Mouse (Mus musculus) forebrain, embryonic 14.5 days (tissue): ENCODE measurements around the gene Slamf6. TPM values are rescaled to one million over a fixed set of nuclear protein-coding genes. Genes with fewer than 3 reads are reported as not detected.

ENCODE experiments used
- ATAC-seq: fragments of 200-750 bp; cut with Nextera tagmentation; 2 replicates; pipeline ENCODE4 v1.8.0; 2017; ENCODE audit warnings: mild to moderate bottlenecking, moderate library complexity
- DNase-seq: peaks from one replicate; pipeline ENCODE4 v3.0.0-alpha.2; 2015; ENCODE audit warnings: low spot score
- H3K27ac ChIP-seq: fragments of 300-500 bp; sonication (generic); 2 replicates; pipeline ENCODE4 v1.5.1; 2014; ENCODE audit warnings: low read depth, mild to moderate bottlenecking, control low read depth, low read length, moderate library complexity
- H3K27me3 ChIP-seq: fragments of 300-500 bp; sonication (generic); replicated peaks from 2 replicates; pipeline ENCODE4 v1.6.1; 2014; ENCODE audit warnings: low read length, control low read depth, mixed read lengths; ENCODE audit not compliant: control insufficient read depth, insufficient read depth
- H3K36me3 ChIP-seq: fragments of 300-500 bp; sonication (generic); 2 replicates; pipeline ENCODE4 v1.6.1; 2014; ENCODE audit warnings: low read length, control low read depth; ENCODE audit not compliant: control insufficient read depth, insufficient read depth
- H3K4me1 ChIP-seq: fragments of 300-500 bp; sonication (generic); 2 replicates; pipeline ENCODE4 v1.6.1; 2014; ENCODE audit warnings: antibody characterized with exemption, low read length, control low read depth; ENCODE audit not compliant: control insufficient read depth, insufficient read depth
- H3K4me2 ChIP-seq: fragments of 300-500 bp; sonication (generic); 2 replicates; pipeline ENCODE4 v1.6.1; 2014; ENCODE audit warnings: mild to moderate bottlenecking, control low read depth, low read length
- H3K4me3 ChIP-seq: fragments of 300-500 bp; sonication (generic); 2 replicates; pipeline ENCODE4 v1.5.1; 2014; ENCODE audit warnings: low read depth, low read length, control low read depth
- H3K9ac ChIP-seq: fragments of 300-500 bp; sonication (generic); 2 replicates; pipeline ENCODE4 v1.6.1; 2014; ENCODE audit warnings: mild to moderate bottlenecking, low read length, control low read depth, moderate library complexity
- H3K9me3 ChIP-seq: fragments of 300-500 bp; sonication (generic); replicated peaks from 2 replicates; pipeline ENCODE4 v1.6.1; 2016; ENCODE audit warnings: low read length, control low read depth, mixed read lengths; ENCODE audit not compliant: control insufficient read depth
- WGBS: fragments of 180-500 bp; shearing (Covaris S2); extraction: QIAGEN DNeasy Blood & Tissue Kit; methylation state at CpG from one replicate; pipeline ENCODE4 v1.1.7; 2014; 5-methylcytosine and 5-hydroxymethylcytosine counted together
- polyA plus RNA-seq: library from polyadenylated mRNA; unstranded; fragments of >200 nt; fragmentation: Nextera tagmentation; extraction: Ambion mirVana; gene quantifications from 2 replicates; pipeline ENCODE4 v1.2.1, GENCODE M21; 2014

Gene Slamf6
- polyA plus RNA-seq, 1 experiment from 2014 or later = not detected

DNA sequence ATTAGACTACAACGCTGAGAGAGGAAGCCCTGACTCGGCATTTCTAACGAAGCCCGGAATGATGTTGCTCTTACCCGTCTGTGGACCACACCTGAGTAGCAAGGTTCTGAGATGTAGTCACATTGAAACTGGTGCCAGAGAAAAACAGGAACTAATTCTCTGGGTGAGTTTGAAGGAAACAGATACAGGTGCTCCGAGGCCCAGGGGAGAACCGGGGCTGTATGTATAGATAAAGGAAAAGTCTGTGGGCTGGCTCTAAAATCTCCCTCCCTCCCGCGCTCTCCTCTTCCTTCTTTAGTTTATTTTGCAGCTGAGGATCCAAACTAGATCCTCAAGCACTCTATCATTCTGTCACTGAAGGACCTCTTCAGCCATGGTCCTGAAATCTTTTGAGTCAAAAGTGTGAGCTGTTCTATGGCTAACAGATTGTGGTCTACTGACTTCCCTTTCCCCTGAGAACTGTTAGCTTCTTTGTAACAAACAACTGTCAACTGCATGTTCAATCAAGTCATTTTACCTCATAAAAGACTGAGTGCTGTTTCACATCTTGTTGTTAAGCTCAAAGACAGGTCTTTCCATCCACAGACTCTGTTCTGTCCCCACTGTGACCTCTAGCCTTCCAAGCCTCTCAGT is 3.8 kb downstream of the Slamf6 start:
- WGBS = 92% methylated on average over 9 of the region's 9 CpGs
- DNase-seq (no peak), ATAC-seq (no peak)
- H3K27ac ChIP-seq = no peak overlapping the region
- no peak overlapping the region for H3K4me3 ChIP-seq
- H3K4me2 ChIP-seq = no peak overlapping the region
- H3K9me3 ChIP-seq = no peaks in the 10 kb centered on the region
- H3K9ac ChIP-seq = no peak overlapping the region
- H3K36me3 ChIP-seq = no peaks in the 10 kb centered on the region
- no peaks in the 10 kb centered on the region for H3K4me1 ChIP-seq
- H3K27me3 ChIP-seq = no peaks in the 10 kb centered on the region

GRCm38 (mm10) chr1:171921641-171922040 is 4.3 kb downstream of the Slamf6 start:
- Histone ChIP-seq H3K27ac (no peak overlapping the region), H3K4me1 (no peaks in the 10 kb centered on the region), H3K9me3 (no peaks in the 10 kb centered on the region), H3K9ac (no peak overlapping the region), H3K36me3 (no peaks in the 10 kb centered on the region), H3K4me2 (no peak overlapping the region), H3K27me3 (no peaks in the 10 kb centered on the region), H3K4me3 (no peak overlapping the region)
- ATAC-seq (no peak), DNase-seq (no peak)
- 86% methylated on average over 2 of the region's 2 CpGs for WGBS

- no peak overlapping the region for H3K4me3 ChIP-seq
- ATAC-seq = no peak
- H3K9me3 ChIP-seq = no peaks in the 10 kb centered on the region
- H3K27ac ChIP-seq = no peak overlapping the region
- no peaks in the 10 kb centered on the region for H3K36me3 ChIP-seq
- H3K4me1 ChIP-seq = no peaks in the 10 kb centered on the region
- H3K27me3 ChIP-seq = no peaks in the 10 kb centered on the region
- no peak for DNase-seq
- 93% methylated on average over 5 of the region's 5 CpGs for WGBS
- no peak overlapping the region for H3K9ac ChIP-seq
- no peak overlapping the region for H3K4me2 ChIP-seq
Observed at GRCm38 (mm10) chr1:171922844-171923243, 5.5 kb downstream of the Slamf6 start.

DNA sequence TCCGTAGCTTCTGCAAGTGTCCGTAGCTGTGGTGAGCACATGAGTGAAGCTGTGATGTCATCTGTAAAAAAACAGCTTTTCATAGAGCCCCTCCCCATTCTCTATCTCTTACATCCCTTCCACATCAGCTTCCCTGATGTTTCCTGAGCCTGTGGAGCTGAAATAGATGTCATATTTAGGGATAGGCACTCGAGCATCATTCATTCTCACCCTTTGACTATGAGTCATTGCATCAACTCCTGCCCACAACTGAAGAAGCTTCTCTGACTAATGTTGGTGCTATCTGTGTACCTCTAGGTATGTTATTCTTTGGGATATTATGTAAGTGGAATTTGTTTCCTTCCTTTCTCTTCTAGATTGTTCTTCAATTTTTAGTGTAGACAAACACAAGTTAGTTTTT is 7.6 kb downstream of the Slamf6 start:
- H3K4me3 ChIP-seq = no peak overlapping the region
- no peak for DNase-seq
- WGBS = 77% methylated on average over 3 of the region's 3 CpGs

GRCm38 (mm10) chr1:171933851-171934250 is 16.5 kb downstream of the Slamf6 start:
- Histone ChIP-seq H3K9ac (no peak overlapping the region), H3K27me3 (no peaks in the 10 kb centered on the region), H3K9me3 (no peaks in the 10 kb centered on the region), H3K36me3 (no peaks in the 10 kb centered on the region), H3K4me2 (no peak overlapping the region), H3K27ac (no peak overlapping the region), H3K4me1 (no peaks in the 10 kb centered on the region), H3K4me3 (no peak overlapping the region)
- 51% methylated on average over 3 of the region's 3 CpGs for WGBS
- ATAC-seq = no peak
- peak; percentile 36 for DNase-seq

More for the DNA sequence above, 7.6 kb downstream of the Slamf6 start:
- Histone ChIP-seq H3K27ac (no peak overlapping the region), H3K9me3 (no peaks in the 10 kb centered on the region), H3K27me3 (no peaks in the 10 kb centered on the region), H3K4me1 (no peaks in the 10 kb centered on the region), H3K4me2 (no peak overlapping the region), H3K9ac (no peak overlapping the region), H3K36me3 (no peaks in the 10 kb centered on the region)
- ATAC-seq = no peak

- Histone ChIP-seq H3K9me3 (no peaks in the 10 kb centered on the region), H3K4me3 (no peak overlapping the region), H3K27me3 (no peaks in the 10 kb centered on the region), H3K4me2 (no peak overlapping the region), H3K9ac (no peak overlapping the region), H3K36me3 (no peaks in the 10 kb centered on the region), H3K27ac (no peak overlapping the region), H3K4me1 (no peaks in the 10 kb centered on the region)
- ATAC-seq = no peak
- 87% methylated on average over 14 of the region's 14 CpGs for WGBS
- no peak for DNase-seq
Observed at GRCm38 (mm10) chr1:171938952-171939948, 21.9 kb downstream of the Slamf6 start.

GRCm38 (mm10) chr1:171940626-171941025 is 23.3 kb downstream of the Slamf6 start:
- H3K4me3 ChIP-seq = no peak overlapping the region
- no peaks in the 10 kb centered on the region for H3K36me3 ChIP-seq
- no peaks in the 10 kb centered on the region for H3K4me1 ChIP-seq
- DNase-seq (no peak), ATAC-seq (no peak)
- no peaks in the 10 kb centered on the region for H3K27me3 ChIP-seq
- no peaks in the 10 kb centered on the region for H3K9me3 ChIP-seq
- H3K9ac ChIP-seq = no peak overlapping the region
- WGBS = 90% methylated on average over 6 of the region's 6 CpGs
- H3K27ac ChIP-seq = no peak overlapping the region
- H3K4me2 ChIP-seq = no peak overlapping the region

GRCm38 (mm10) chr1:171946447-171946995 is 29.2 kb downstream of the Slamf6 start:
- Histone ChIP-seq H3K27me3 (no peaks in the 10 kb centered on the region), H3K4me1 (no peaks in the 10 kb centered on the region), H3K27ac (no peak overlapping the region), H3K9me3 (no peaks in the 10 kb centered on the region), H3K36me3 (no peaks in the 10 kb centered on the region), H3K9ac (no peak overlapping the region), H3K4me3 (no peak overlapping the region), H3K4me2 (no peak overlapping the region)
- 35% methylated on average over 6 of the region's 6 CpGs for WGBS
- ATAC-seq = peak; percentile 65
- DNase-seq = peak; percentile 53
